Mouse (Mus musculus): ENCODE measurements around the gene Zscan2.

The Zscan2 gene

DNA sequence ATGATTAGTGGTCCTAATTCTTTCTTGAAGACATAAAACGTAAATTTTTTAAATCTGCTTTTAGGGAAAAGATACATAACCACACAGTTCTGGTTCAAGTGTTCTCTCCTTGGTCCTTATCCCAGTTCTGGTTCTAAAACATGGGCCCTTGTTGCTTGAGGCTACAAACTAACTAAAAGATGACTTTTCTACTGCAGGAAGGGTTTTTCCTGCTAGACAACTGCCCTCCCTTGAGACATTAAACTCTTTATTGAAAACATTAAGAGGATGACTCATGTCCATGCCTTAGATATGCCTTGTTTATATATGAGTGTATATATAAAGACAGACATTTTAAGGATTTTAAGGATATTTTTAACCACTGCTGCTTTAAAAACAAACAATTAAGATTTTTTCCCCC is 17.5 kb upstream of the Zscan2 start:
- DNase-seq (ENCODE audit: extremely low read depth, low read depth, low spot score) = no peak

- DNase-seq (ENCODE audit: extremely low read depth, low read depth, low spot score) = no peak
These were observed 16.6 kb upstream of the Zscan2 start for GRCm38 (mm10) chr7:80843910-80844640.

DNA sequence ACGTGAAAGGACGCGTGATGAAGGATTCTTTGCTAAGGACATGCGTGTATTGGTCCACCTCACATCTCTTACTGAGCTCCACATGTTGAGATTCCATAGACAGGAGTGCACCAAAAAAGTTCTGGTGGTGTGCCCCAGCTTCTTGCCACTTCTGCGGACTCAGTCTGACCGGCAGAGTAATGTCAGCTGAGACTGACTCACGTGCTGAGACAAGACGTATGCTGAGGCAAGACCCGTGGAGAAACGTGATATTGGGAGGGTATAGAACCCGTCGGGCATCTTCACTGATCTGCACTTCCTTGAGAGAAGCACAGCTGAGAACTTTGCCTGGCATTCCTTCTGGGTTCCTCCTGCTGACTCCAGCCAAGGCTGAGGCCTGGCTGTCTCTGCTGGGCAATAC is 16.0 kb upstream of the Zscan2 start:
- no peak for DNase-seq (ENCODE audit: extremely low read depth, low read depth, low spot score)

DNA sequence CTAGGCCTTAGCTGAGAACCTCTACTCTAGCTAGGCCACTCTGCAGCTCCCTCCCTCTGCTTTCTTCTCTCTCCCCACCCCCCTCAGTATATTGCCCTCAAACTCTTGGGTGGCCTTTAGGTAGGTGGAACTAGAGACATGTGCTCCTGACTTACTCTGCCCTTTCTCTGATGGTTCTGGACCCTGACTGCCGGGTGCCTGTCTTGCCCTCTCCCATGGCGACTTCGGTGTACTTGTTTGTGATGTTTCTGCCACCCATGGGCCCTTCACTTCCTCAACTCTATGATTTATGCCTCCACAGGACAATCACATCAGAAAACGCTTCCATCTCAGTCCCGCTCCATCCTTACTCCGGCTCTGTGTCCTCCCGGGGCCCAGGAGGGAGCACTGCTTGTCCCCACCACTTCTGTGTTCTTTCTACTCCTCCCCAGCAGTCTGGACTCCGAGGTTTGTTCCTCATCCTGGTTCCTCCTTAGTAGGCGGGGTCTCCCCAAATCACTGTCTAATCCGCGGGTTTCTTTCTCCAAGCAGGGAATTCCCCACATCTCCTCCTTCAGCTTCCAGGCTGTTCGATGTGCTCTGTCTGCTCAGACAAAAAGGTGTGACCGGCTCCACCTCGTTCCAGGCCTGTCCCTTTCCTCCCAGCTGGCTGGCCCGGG is 15.0 kb upstream of the Zscan2 start:
- no peak for DNase-seq (ENCODE audit: extremely low read depth, low read depth, low spot score)

GRCm38 (mm10) chr7:80846280-80846678 is 14.4 kb upstream of the Zscan2 start:
- no peak for DNase-seq (ENCODE audit: extremely low read depth, low read depth, low spot score)

GRCm38 (mm10) chr7:80846709-80847108 is 14.0 kb upstream of the Zscan2 start:
- no peak for DNase-seq (ENCODE audit: extremely low read depth, low read depth, low spot score)

GRCm38 (mm10) chr7:80849267-80849666 is 11.5 kb upstream of the Zscan2 start:
- no peak for DNase-seq (ENCODE audit: extremely low read depth, low read depth, low spot score)

DNA sequence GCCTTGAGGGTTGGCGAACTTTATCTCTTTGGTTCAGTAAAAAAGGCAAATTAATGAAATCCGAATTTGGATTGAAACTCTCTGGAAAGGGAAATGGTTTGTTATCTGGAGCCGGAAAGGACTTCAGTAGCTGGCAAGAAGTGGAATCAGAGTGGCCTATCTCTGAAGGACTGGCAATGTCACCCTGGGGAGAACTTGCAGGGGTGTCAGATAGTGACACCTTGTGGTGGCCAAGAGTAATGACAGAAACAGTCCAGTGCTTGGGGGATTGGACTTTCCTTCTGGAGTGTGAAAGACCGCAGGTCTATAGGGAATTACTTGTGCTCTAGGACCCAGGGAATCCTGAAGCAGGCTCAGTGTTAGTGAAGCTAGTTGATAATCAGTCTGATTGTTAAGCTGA is 11.0 kb upstream of the Zscan2 start:
- no peak for DNase-seq (ENCODE audit: extremely low read depth, low read depth, low spot score)

- DNase-seq (ENCODE audit: extremely low read depth, low read depth, low spot score) = no peak
These were observed 10.2 kb upstream of the Zscan2 start for GRCm38 (mm10) chr7:80850520-80850919.

DNA sequence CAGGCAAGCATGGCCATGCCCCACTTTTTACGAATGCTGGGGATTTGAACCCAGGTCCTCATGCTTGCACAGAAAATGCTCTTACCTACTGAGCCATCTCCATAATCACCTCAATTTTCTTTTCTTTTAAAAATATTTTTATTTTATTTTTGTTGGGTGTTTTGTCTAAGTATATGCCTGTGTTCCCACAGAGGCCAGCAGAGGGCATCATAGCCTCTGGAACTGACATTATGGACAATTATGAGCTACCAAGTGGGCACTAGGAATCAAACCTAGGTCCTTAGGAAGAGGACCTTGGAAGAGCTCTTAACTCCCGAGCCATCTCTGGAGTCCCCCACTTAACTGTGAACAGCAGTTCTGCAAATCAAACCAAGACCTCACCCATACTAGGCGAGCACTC is 7.5 kb upstream of the Zscan2 start:
- DNase-seq (ENCODE audit: extremely low read depth, low read depth, low spot score) = no peak

DNA sequence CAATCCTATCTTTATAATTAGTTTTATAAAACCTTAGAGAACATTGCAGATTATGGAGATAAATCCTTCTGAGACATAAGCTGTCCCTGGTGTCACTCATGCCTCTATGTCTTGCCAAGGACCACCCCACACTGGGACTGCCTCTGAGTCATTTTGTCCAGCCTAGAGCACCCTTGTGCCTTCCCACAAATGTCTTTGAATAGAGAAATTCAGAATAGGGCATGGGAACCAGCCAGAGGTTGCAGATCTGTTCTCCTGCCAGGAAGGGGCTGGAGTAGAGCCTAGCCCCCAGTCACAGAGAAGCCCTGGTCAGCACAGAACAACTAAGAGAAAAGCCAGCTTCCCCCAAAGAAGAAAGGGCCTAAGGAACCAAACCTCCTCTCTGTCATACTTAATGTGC is 5.4 kb upstream of the Zscan2 start:
- no peak for DNase-seq (ENCODE audit: extremely low read depth, low read depth, low spot score)

DNA sequence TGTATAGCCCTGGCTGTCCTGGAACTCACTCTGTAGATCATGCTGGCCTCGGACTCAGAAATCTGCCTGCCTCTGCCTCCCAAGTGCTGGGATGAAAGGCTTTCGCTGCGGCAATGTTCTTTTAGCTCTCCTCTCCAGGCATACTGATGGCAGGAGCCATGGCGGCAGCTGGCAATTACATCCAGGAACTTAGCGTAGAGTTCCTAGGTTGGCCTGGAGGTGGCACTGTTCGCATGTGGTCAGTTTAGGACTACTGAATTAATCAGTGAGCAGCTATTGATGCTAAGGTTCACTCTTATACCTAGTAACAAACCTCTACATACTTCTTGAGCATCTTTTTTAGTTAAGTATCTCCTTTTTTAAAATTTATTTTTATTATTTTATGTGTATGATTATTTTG is 3.5 kb upstream of the Zscan2 start:
- DNase-seq (ENCODE audit: extremely low read depth, low read depth, low spot score) = no peak

DNA sequence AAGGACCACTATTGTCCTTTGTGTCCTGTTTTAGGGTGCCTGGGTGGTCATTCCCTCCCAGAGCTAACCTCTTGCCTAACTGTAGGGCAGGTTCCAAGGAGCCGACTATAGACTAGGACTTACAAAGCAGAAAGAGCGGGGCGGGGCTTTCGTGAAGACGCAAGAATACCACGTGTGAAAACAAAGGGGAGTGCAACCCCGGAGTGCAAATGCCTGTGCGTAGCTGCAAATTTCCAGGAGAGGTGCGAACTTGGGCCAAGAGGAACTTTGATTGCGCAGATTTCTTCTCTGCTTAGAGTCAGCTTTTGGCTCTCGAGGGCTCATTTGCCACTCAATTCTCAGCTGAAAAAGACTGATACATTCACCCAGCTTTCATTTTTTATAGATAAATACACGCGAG is 493 bp upstream of the Zscan2 start:
- DNase-seq (ENCODE audit: extremely low read depth, low read depth, low spot score) = no peak

GRCm38 (mm10) chr7:80862475-80862874 is 1.8 kb downstream of the Zscan2 start:
- DNase-seq (ENCODE audit: extremely low read depth, low read depth, low spot score) = no peak

- DNase-seq (ENCODE audit: extremely low read depth, low read depth, low spot score) = no peak
These were observed 2.8 kb downstream of the Zscan2 start for GRCm38 (mm10) chr7:80863520-80863919.

GRCm38 (mm10) chr7:80864151-80864550 is 3.4 kb downstream of the Zscan2 start:
- DNase-seq (ENCODE audit: extremely low read depth, low read depth, low spot score) = no peak

DNA sequence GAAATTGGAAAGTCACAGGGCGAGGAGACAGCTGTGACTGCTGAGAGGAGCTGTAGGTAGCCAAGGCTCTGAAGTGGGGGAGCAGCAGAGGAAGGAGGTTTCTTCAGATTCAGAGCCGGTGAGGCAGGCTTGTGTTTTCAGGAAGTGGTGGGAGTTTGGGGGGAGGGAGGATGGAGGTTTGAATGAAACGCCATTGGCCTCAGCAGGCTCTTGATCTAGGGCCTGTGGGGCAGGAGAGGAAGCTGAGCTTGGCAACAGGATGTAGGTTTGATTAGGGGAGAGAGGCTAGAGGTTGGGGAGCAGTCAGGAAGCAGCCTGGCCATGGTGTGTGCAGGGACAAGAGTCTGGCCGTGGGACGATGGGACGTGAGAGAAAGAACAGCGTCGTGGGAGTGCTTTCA is 4.1 kb downstream of the Zscan2 start:
- DNase-seq (ENCODE audit: extremely low read depth, low read depth, low spot score) = no peak

DNA sequence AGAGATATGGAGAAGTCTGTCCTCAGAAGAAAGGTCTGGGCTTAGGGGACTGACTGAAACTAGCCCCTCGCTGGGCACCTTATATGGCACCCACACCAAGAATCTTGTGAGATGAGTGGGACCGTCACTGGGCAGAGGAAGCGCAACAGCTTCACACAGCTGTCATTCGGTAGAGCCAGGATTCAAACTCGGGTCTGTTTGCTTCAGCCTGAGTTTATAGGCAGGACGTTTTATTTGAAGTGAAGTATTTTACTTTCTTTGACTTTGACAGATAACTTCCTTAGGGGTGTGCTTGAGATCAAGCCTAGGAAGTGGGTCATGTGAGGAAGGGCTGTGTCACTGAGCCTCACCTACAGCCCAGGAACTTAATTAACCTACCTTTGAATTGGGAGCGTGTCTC is 4.8 kb downstream of the Zscan2 start:
- DNase-seq (ENCODE audit: extremely low read depth, low read depth, low spot score) = no peak

GRCm38 (mm10) chr7:80866514-80867147 is 5.9 kb downstream of the Zscan2 start:
- no peak for DNase-seq (ENCODE audit: extremely low read depth, low read depth, low spot score)

DNA sequence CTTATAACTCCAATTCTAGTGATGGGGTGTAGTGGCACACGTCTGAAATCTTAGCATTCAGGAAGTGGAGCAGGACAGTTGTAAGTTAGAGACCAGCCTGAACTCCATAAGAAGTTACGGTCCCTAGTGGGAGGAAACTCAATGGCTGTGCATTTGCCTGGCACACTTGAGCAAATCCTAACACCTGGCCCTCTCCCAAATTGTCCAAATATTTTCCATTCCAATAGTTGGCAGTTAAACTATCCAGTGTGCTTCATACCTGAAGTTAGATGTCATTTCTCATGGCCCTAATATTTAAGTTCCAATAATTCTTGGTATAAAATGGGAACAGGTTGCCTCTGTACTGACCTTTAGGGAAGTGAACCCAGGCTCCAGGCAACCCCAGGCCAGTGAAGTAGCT is 8.0 kb downstream of the Zscan2 start:
- no peak for DNase-seq (ENCODE audit: extremely low read depth, low read depth, low spot score)

GRCm38 (mm10) chr7:80873038-80873437 is 12.3 kb downstream of the Zscan2 start:
- DNase-seq (ENCODE audit: extremely low read depth, low read depth, low spot score) = no peak

- no peak for DNase-seq (ENCODE audit: extremely low read depth, low read depth, low spot score)
These were observed 12.9 kb downstream of the Zscan2 start for GRCm38 (mm10) chr7:80873631-80874030.
